Mouse (Mus musculus): ENCODE results near the gene Crebrf. TPM values are rescaled to one million over a fixed set of nuclear protein-coding genes. Genes with fewer than 3 reads are reported as not detected.

Gene Crebrf
- polyA plus RNA-seq, 1 experiment from 2014 or later, result 18.0 TPM

DNA sequence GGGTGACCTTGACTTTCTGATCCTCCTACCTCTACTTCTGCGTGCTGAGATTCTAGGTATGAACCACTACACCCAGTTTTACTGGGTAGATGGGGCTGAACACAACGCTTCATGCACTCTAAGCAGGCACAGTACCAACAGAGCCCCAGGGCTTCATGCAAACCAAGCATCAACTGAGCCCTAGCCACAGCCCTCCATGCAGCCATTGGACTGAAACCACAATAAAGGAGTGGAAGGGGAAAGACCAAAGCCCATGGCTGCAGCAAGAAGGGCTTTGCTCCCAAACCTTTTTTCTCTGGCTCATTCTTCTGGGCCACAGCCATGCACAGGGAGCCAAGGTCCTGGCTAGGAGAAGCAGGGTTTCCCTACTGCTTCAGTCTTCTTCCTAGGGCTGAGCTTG, 97.2 kb downstream of the Crebrf start:
- Histone ChIP-seq H3K27me3 (no peaks in the 10 kb centered on the region), H3K36me3 (no peaks in the 10 kb centered on the region), H3K4me3 (replicated peaks) (no peak overlapping the region), H3K4me2 (replicated peaks) (no peak overlapping the region), H3K4me1 (replicated peaks) (no peaks in the 10 kb centered on the region), H3K27ac (no peak overlapping the region), H3K9ac (replicated peaks) (no peak overlapping the region), H3K9me3 (no peaks in the 10 kb centered on the region)
- ATAC-seq, result no peak
- WGBS, result 81% methylated on average over 2 of the region's 2 CpGs

DNA sequence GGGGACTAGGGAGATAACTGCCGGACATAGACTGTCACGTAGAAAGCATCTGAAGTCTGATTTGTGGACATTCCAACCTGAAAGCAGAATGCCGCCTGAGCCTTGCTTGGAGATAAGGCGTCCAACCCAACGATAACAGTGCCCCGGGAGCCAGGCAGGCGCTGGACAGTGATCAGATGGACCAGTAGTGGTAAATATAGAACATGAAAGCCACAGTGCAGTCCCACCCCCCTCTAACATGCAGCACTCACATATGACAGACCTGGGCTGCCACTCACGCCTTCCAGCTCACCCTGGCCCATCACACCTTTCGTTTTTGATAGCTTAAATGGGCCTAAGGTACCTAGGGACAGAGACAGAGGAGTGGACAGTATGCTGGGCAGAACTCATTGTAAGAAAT, 98.0 kb downstream of the Crebrf start:
- Histone ChIP-seq H3K27ac (no peak overlapping the region), H3K4me1 (replicated peaks) (no peaks in the 10 kb centered on the region), H3K9ac (replicated peaks) (no peak overlapping the region), H3K9me3 (no peaks in the 10 kb centered on the region), H3K4me2 (replicated peaks) (no peak overlapping the region), H3K27me3 (peaks cover 6% of the 10 kb centered on the region; the same call in 1 of the 2 replicates), H3K36me3 (no peaks in the 10 kb centered on the region), H3K4me3 (replicated peaks) (no peak overlapping the region)
- WGBS, result 86% methylated on average over 9 of the region's 9 CpGs
- ATAC-seq, result no peak

GRCm38 (mm10) chr17:26816810-26817209, 101.4 kb downstream of the Crebrf start:
- Histone ChIP-seq H3K9me3 (no peaks in the 10 kb centered on the region), H3K27me3 (peaks cover 6% of the 10 kb centered on the region; the same call in 1 of the 2 replicates), H3K4me3 (replicated peaks) (no peak overlapping the region), H3K27ac (no peak overlapping the region), H3K4me2 (replicated peaks) (no peak overlapping the region), H3K36me3 (no peaks in the 10 kb centered on the region), H3K9ac (replicated peaks) (no peak overlapping the region), H3K4me1 (replicated peaks) (no peaks in the 10 kb centered on the region)
- WGBS, result 81% methylated on average over 6 of the region's 6 CpGs
- ATAC-seq, result no peak

- Histone ChIP-seq H3K27me3 (peaks cover 6% of the 10 kb centered on the region; the same call in 1 of the 2 replicates), H3K4me1 (replicated peaks) (no peaks in the 10 kb centered on the region), H3K27ac (no peak overlapping the region), H3K9ac (replicated peaks) (no peak overlapping the region), H3K4me3 (replicated peaks) (no peak overlapping the region), H3K36me3 (no peaks in the 10 kb centered on the region), H3K4me2 (replicated peaks) (no peak overlapping the region), H3K9me3 (no peaks in the 10 kb centered on the region)
- no peak for ATAC-seq
These were observed 102.3 kb downstream of the Crebrf start for GRCm38 (mm10) chr17:26817776-26818175.

DNA sequence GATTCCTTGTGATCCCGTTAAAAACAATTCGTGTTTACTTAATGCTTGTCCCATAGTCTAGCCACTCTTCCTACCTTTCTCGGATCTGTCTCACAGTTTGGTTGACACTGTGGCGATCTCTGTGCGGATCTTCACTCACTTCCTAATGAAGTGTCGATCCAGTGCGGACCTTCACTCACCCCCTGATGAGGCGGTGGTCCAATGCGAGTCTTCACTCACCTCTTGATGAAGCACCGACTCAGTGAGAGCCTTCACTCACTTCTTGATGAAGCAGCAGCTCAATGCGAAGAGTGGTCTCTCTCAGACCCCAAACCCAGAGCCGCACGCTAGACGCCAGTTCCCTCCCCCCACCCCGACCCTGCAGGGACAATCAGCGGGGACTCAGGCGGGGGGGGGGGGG, 110.7 kb downstream of the Crebrf start:
- H3K27me3 ChIP-seq, result peaks cover 23% of the 10 kb centered on the region
- H3K4me3 ChIP-seq (replicated peaks), result no peak overlapping the region
- no peak overlapping the region for H3K27ac ChIP-seq
- no peaks in the 10 kb centered on the region for H3K36me3 ChIP-seq
- no peaks in the 10 kb centered on the region for H3K4me1 ChIP-seq (replicated peaks)
- 80% methylated on average over 16 of the region's 17 CpGs for WGBS
- H3K9ac ChIP-seq (replicated peaks), result no peak overlapping the region
- ATAC-seq, result no peak
- no peaks in the 10 kb centered on the region for H3K9me3 ChIP-seq
- H3K4me2 ChIP-seq (replicated peaks), result no peak overlapping the region

Other genes with a start within 250 kb of the Crebrf start
- 91.5 and 102 TPM in 2 replicates for gene Ergic1, start 154.2 kb upstream of the Crebrf start, polyA plus RNA-seq (2015; fragmentation: Nextera tagmentation; extraction: Ambion mirVana)
- gene Dusp1, start 153.5 kb upstream of the Crebrf start, polyA plus RNA-seq (2015; fragmentation: Nextera tagmentation; extraction: Ambion mirVana), result 41.3 and 43.8 TPM in 2 replicates
- gene Atp6v0e, start 52.4 kb upstream of the Crebrf start, polyA plus RNA-seq (2015; fragmentation: Nextera tagmentation; extraction: Ambion mirVana), result 93.2 and 105 TPM in 2 replicates
- gene Bnip1, start 65.4 kb downstream of the Crebrf start, polyA plus RNA-seq (2015; fragmentation: Nextera tagmentation; extraction: Ambion mirVana), result 56.2 and 60.7 TPM in 2 replicates
- not detected in 2 replicates for gene Nkx2-5, start 129.4 kb downstream of the Crebrf start, polyA plus RNA-seq (2015; fragmentation: Nextera tagmentation; extraction: Ambion mirVana)
- gene Kifc5b, start 201.4 kb downstream of the Crebrf start, polyA plus RNA-seq (2015; fragmentation: Nextera tagmentation; extraction: Ambion mirVana), result 4.2 and 4.4 TPM in 2 replicates
- 13.6 and 17.7 TPM in 2 replicates for gene Phf1, start 217.4 kb downstream of the Crebrf start, polyA plus RNA-seq (2015; fragmentation: Nextera tagmentation; extraction: Ambion mirVana)
- 145 and 148 TPM in 2 replicates for gene Cuta, start 223.9 kb downstream of the Crebrf start, polyA plus RNA-seq (2015; fragmentation: Nextera tagmentation; extraction: Ambion mirVana)
- 5.0 and 6.2 TPM in 2 replicates for gene Syngap1, start 225.6 kb downstream of the Crebrf start, polyA plus RNA-seq (2015; fragmentation: Nextera tagmentation; extraction: Ambion mirVana)

All from midbrain, embryonic 13.5 days (tissue).